Mouse (Mus musculus) lung, adult 2 months (tissue): ENCODE results near the gene Mcoln3.

Source experiments
- CTCF ChIP-seq: fragments of 200-500 bp; IDR thresholded peaks from 2 replicates; pipeline ENCODE4 v1.5.1; 2011; ENCODE audit warnings: mild to moderate bottlenecking, low read length, control low read depth; ENCODE audit not compliant: insufficient read depth
- POLR2A ChIP-seq: fragments of 200-500 bp; IDR thresholded peaks from 2 replicates; pipeline ENCODE4 v1.6.1; 2011; ENCODE audit warnings: low read depth, mild to moderate bottlenecking, control low read depth, low read length, borderline replicate concordance; ENCODE audit errors: extremely low read depth

DNA sequence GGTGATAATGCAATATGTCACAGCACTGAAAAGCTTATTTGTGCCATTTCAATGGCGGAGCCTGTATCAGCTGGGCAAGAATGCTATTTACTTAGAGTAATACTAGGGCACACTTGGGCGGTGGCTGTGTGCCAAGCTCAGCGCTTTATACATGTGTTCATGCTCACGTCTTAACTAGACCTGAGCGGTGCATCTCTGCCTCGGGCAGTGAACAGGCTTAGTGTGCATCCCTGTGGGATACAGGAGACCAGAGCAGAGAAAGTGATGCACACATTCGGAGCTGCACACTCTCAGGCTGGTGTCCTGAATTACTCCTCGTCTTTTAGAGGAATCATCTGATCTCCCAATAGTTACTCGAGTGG lies 6.2 kb downstream of the Mcoln3 start:
- TF ChIP-seq POLR2A (no peak), CTCF (no peak)
